Mouse (Mus musculus): Measurements from ENCODE around the gene Mpp2.

DNA sequence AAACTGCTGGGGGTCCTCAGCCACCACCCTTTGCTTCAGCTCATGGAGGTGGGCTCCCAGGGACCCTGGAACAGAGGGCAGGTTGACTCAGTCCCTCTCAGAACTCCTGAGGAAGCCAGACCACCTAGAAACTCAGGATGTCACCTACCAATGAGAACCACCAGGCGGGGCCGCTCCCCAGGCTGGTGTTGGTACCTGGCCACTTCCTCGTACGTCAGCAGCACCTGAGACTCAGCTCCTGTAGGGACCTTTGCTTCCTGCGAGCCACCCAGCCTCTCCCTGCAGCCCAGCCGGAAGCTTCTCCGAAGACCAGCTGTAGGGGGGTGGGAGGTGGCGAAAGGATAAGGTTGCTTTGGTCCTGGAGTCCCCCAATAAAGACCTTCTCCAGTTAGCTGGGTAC lies 79.9 kb downstream of the Mpp2 start:
- TF ChIP-seq CTCF (IDR thresholded peaks at IDR 0.05; ENCODE audit: low read depth) (no peak), EP300 (IDR thresholded peaks at IDR 0.05; ENCODE audit: low read depth) (no peak)
